ENCODE assay signal across 9 mouse cellular contexts in the genomic region with DNA sequence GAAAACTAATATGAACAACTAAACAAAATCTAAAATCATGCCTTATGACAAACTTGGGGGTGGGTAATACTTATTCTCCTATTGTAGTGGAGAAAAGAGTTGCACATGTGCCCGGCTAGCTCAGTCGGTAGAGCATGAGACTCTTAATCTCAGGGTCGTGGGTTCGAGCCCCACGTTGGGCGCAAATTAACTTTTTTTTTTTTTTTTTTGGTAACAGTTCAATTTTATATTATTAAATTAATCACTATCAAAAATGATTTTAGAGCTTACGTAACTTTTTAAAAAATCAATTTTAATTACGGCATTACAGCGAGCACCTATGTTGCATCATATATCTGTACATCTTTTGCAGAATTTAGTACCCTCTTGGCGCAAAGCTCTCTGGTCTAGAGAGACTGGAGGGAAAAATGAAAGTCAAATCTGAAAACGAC. TPM values are rescaled to one million over a fixed set of nuclear protein-coding genes. Genes with fewer than 3 reads are reported as not detected.
A peak's percentile ranks its signal among the peaks of the same experiment; 100 is the strongest.
DNase-seq lines count a peak whose midpoint lies in the region; ATAC-seq lines count a peak whose summit lies in the region.
"Had no signal": no experiment of that assay in that cellular context is flagged by ENCODE, and none has a peak within 500 bp of the region (broad histone marks: within the 10 kb centered on the region; RNA-seq: fewer than 3 reads in every experiment).

No protein-coding gene starts in this region.

- no peak overlapping the region for H3K9ac ChIP-seq in forebrain, embryonic 11.5 days (ENCODE audit: low read length)
- no peak overlapping the region for H3K9ac ChIP-seq in hindbrain, embryonic 16.5 days (ENCODE audit: low read depth, low read length)
- peak overlapping the region; percentile 75 for H3K9ac ChIP-seq in liver, embryonic 12.5 days
- no peak overlapping the region for H3K9ac ChIP-seq in neural tube, embryonic 11.5 days (ENCODE audit: low read length)

- H3K4me2 ChIP-seq in forebrain, embryonic 11.5 days (ENCODE audit: low read depth, low read length, severe bottlenecking): peak overlapping the region; percentile 51; the same call in 1 of the 2 replicates
- peak overlapping the region; percentile 72 for H3K4me2 ChIP-seq in hindbrain, embryonic 16.5 days (ENCODE audit: low read length)
- peak overlapping the region; percentile 88 for H3K4me2 ChIP-seq in liver, embryonic 12.5 days
- H3K4me2 ChIP-seq in neural tube, embryonic 11.5 days (ENCODE audit: low read depth): peak overlapping the region; percentile 69

- H3K9me3 ChIP-seq in forebrain, embryonic 11.5 days (ENCODE audit: control insufficient read depth, low read length): no peaks in the 10 kb centered on the region
- H3K9me3 ChIP-seq in hindbrain, embryonic 16.5 days (ENCODE audit: control insufficient read depth, low read length): no peaks in the 10 kb centered on the region
- no peaks in the 10 kb centered on the region for H3K9me3 ChIP-seq in liver, embryonic 12.5 days (replicated peaks)
- no peaks in the 10 kb centered on the region for H3K9me3 ChIP-seq in neural tube, embryonic 11.5 days (ENCODE audit: control insufficient read depth, low read length)

- no peaks in the 10 kb centered on the region for H3K27me3 ChIP-seq in forebrain, embryonic 11.5 days (ENCODE audit: control insufficient read depth, insufficient read depth, low read length)
- no peaks in the 10 kb centered on the region for H3K27me3 ChIP-seq in hindbrain, embryonic 16.5 days (replicated peaks; ENCODE audit: control insufficient read depth, insufficient read depth, low read length)
- H3K27me3 ChIP-seq in liver, embryonic 12.5 days (replicated peaks): no peaks in the 10 kb centered on the region
- H3K27me3 ChIP-seq in neural tube, embryonic 11.5 days (ENCODE audit: control insufficient read depth, insufficient read depth, low read length): no peaks in the 10 kb centered on the region

- WGBS in forebrain, embryonic 11.5 days: 2% methylated on average over 11 of the region's 11 CpGs
- 1% methylated on average over 11 of the region's 11 CpGs for WGBS in hindbrain, embryonic 16.5 days
- under 1% methylated on average over 11 of the region's 11 CpGs for WGBS in liver, embryonic 12.5 days (ENCODE audit: insufficient replicate concordance)
- 1% methylated on average over 11 of the region's 11 CpGs for WGBS in neural tube, embryonic 11.5 days

- no peaks in the 10 kb centered on the region; the same call in 1 of the 2 replicates for H3K4me1 ChIP-seq in forebrain, embryonic 11.5 days (replicated peaks; ENCODE audit: control insufficient read depth, insufficient read depth, low read length)
- H3K4me1 ChIP-seq in hindbrain, embryonic 16.5 days (ENCODE audit: control insufficient read depth, insufficient read depth, low read depth, low read length): peaks cover 9% of the 10 kb centered on the region
- peaks cover 41% of the 10 kb centered on the region for H3K4me1 ChIP-seq in liver, embryonic 12.5 days
- 0 out of 2 replicates have a peak, but pooled peaks cover 5% of the 10 kb centered on the region for H3K4me1 ChIP-seq in neural tube, embryonic 11.5 days (ENCODE audit: control insufficient read depth, insufficient read depth, low read length)

- H3K4me3 ChIP-seq in forebrain, embryonic 11.5 days (ENCODE audit: low read depth, low read length): peak overlapping the region; percentile 33
- H3K4me3 ChIP-seq in hindbrain, embryonic 16.5 days (ENCODE audit: low read length): peak overlapping the region; percentile 47
- H3K4me3 ChIP-seq in liver, embryonic 12.5 days: peak overlapping the region; percentile 72
- peak overlapping the region; percentile 39 for H3K4me3 ChIP-seq in neural tube, embryonic 11.5 days (ENCODE audit: low read depth, low read length)

- peak; percentile 54 for DNase-seq in right cerebral cortex, adult 18-20 months
- DNase-seq in right cerebral cortex, postnatal 14 days: no peak
- DNase-seq in T-cell, adult 2 months (ENCODE audit: low spot score): peak; percentile 59
- peak; percentile 62 for DNase-seq in forebrain, embryonic 11.5 days (ENCODE audit: low spot score)
- DNase-seq in neural tube, embryonic 11.5 days (ENCODE audit: low spot score): peak; percentile 58

- H3K36me3 ChIP-seq in forebrain, embryonic 11.5 days (ENCODE audit: control insufficient read depth, insufficient read depth, low read length): no peaks in the 10 kb centered on the region
- no peaks in the 10 kb centered on the region for H3K36me3 ChIP-seq in hindbrain, embryonic 16.5 days (ENCODE audit: control insufficient read depth, insufficient read depth, low read length)
- no peaks in the 10 kb centered on the region for H3K36me3 ChIP-seq in liver, embryonic 12.5 days
- no peaks in the 10 kb centered on the region for H3K36me3 ChIP-seq in neural tube, embryonic 11.5 days (ENCODE audit: control insufficient read depth, insufficient read depth, low read length)

- ATAC-seq in forebrain, embryonic 11.5 days (replicated peaks; ENCODE audit: low FRiP score): no peak
- no peak for ATAC-seq in hindbrain, embryonic 16.5 days
- ATAC-seq in liver, embryonic 12.5 days: no peak
- ATAC-seq in neural tube, embryonic 11.5 days (ENCODE audit: insufficient read depth, low FRiP score, low TSS enrichment): no peak
- ATAC-seq in monocyte, adult 5-6 weeks (replicated peaks; ENCODE audit: insufficient number of reproducible peaks, low FRiP score, low TSS enrichment, poor library complexity, severe bottlenecking): no peak

- no peak overlapping the region for H3K27ac ChIP-seq in forebrain, embryonic 11.5 days (ENCODE audit: low read depth, low read length)
- H3K27ac ChIP-seq in hindbrain, embryonic 16.5 days (ENCODE audit: low read depth, low read length): no peak overlapping the region
- H3K27ac ChIP-seq in liver, embryonic 12.5 days: no peak overlapping the region
- no peak overlapping the region for H3K27ac ChIP-seq in neural tube, embryonic 11.5 days (ENCODE audit: low read depth, low read length)

RNA-seq across cellular contexts. Expression of a gene that starts 12.6 kb away (rescaled TPM):
- polyA plus RNA-seq in forebrain, embryonic 11.5 days (2014; fragmentation: Nextera tagmentation; extraction: Ambion mirVana): 13.0 and 13.5 TPM in 2 replicates
- polyA plus RNA-seq in hindbrain, embryonic 16.5 days (2015; fragmentation: Nextera tagmentation; extraction: Ambion mirVana): 9.8 and 10.1 TPM in 2 replicates
- polyA plus RNA-seq in liver, embryonic 12.5 days (2016; fragmentation: Nextera tagmentation; extraction: Ambion mirVana): 8.8 and 9.6 TPM in 2 replicates
- 13.3 and 13.7 TPM in 2 replicates for polyA plus RNA-seq in neural tube, embryonic 11.5 days (2014; fragmentation: Nextera tagmentation; extraction: Ambion mirVana)
- 12.1 to 15.9 TPM (median 13.2 TPM) in 3 replicates for total RNA-seq in monocyte, adult 5-6 weeks (2017)

RNA-seq across cellular contexts. Expression of a gene that starts 29.5 kb away (rescaled TPM):
- polyA plus RNA-seq in forebrain, embryonic 11.5 days (2014; fragmentation: Nextera tagmentation; extraction: Ambion mirVana): 0.17 and 0.19 TPM in 2 replicates
- 0.09 and 0.20 TPM in 2 replicates for polyA plus RNA-seq in hindbrain, embryonic 16.5 days (2015; fragmentation: Nextera tagmentation; extraction: Ambion mirVana)
- 1.9 and 2.5 TPM in 2 replicates for polyA plus RNA-seq in liver, embryonic 12.5 days (2016; fragmentation: Nextera tagmentation; extraction: Ambion mirVana)
- polyA plus RNA-seq in neural tube, embryonic 11.5 days (2014; fragmentation: Nextera tagmentation; extraction: Ambion mirVana): 0.16 TPM in 1 of 2 replicates, not detected in the other
- not detected in 3 replicates for total RNA-seq in monocyte, adult 5-6 weeks (2017)
- total RNA-seq: neutrophil, adult 5-6 weeks had no signal

RNA-seq across cellular contexts. Expression of a gene that starts 52.4 kb away (rescaled TPM):
- 0.48 and 0.59 TPM in 2 replicates for polyA plus RNA-seq in forebrain, embryonic 11.5 days (2014; fragmentation: Nextera tagmentation; extraction: Ambion mirVana)
- polyA plus RNA-seq in hindbrain, embryonic 16.5 days (2015; fragmentation: Nextera tagmentation; extraction: Ambion mirVana): 0.14 TPM in 1 of 2 replicates, not detected in the other
- 0.07 TPM in 1 of 2 replicates, not detected in the other for polyA plus RNA-seq in liver, embryonic 12.5 days (2016; fragmentation: Nextera tagmentation; extraction: Ambion mirVana)
- polyA plus RNA-seq in neural tube, embryonic 11.5 days (2014; fragmentation: Nextera tagmentation; extraction: Ambion mirVana): 0.65 and 0.81 TPM in 2 replicates
- total RNA-seq in monocyte, adult 5-6 weeks (2017): not detected in 3 replicates
